Mouse (Mus musculus) testis, adult 2 months (tissue): ENCODE data around the gene Commd1. TPM values are rescaled to one million over a fixed set of nuclear protein-coding genes. Genes with fewer than 3 reads are reported as not detected.

ENCODE experiments used
- H3K27ac ChIP-seq: fragments of 200-500 bp; 2 replicates; pipeline ENCODE4 v1.5.1; 2012; ENCODE audit warnings: low read depth, low read length; ENCODE audit not compliant: control insufficient read depth, insufficient read depth
- H3K27me3 ChIP-seq: fragments of 200-500 bp; 2 replicates; pipeline ENCODE4 v1.6.1; 2012; ENCODE audit warnings: mild to moderate bottlenecking, low read length, moderate library complexity; ENCODE audit not compliant: control insufficient read depth, insufficient read depth
- H3K36me3 ChIP-seq: fragments of 200-500 bp; 2 replicates; pipeline ENCODE4 v1.6.1; 2012; ENCODE audit warnings: mild to moderate bottlenecking, low read length; ENCODE audit not compliant: control insufficient read depth, insufficient read depth
- H3K4me1 ChIP-seq: fragments of 200-500 bp; 2 replicates; pipeline ENCODE4 v1.6.1; 2012; ENCODE audit warnings: low read length; ENCODE audit not compliant: control insufficient read depth, insufficient read depth
- H3K4me3 ChIP-seq: fragments of 200-500 bp; 2 replicates; pipeline ENCODE4 v1.5.1; 2012; ENCODE audit warnings: low read depth, mild to moderate bottlenecking, low read length, moderate library complexity, mixed read lengths; ENCODE audit not compliant: control insufficient read depth
- CTCF ChIP-seq: fragments of 200-500 bp; IDR thresholded peaks from 2 replicates; pipeline ENCODE4 v1.5.1; 2012; ENCODE audit warnings: low read depth, mild to moderate bottlenecking, inconsistent platforms, low read length, moderate library complexity; ENCODE audit not compliant: control insufficient read depth, insufficient read depth, insufficient replicate concordance
- POLR2A ChIP-seq: fragments of 200-500 bp; IDR thresholded peaks from 2 replicates; pipeline ENCODE4 v1.6.1; 2012; ENCODE audit warnings: low read depth, mild to moderate bottlenecking, inconsistent platforms, low read length, moderate library complexity; ENCODE audit not compliant: control insufficient read depth
- polyA plus RNA-seq: library from polyadenylated mRNA; depleted of rRNA; stranded (reverse); fragments of >200 nt; gene quantifications from 2 replicates; pipeline ENCODE4 v1.2.3, GENCODE M21; 2012

Gene Commd1
- polyA plus RNA-seq, 1 experiment: 82.8 TPM

DNA sequence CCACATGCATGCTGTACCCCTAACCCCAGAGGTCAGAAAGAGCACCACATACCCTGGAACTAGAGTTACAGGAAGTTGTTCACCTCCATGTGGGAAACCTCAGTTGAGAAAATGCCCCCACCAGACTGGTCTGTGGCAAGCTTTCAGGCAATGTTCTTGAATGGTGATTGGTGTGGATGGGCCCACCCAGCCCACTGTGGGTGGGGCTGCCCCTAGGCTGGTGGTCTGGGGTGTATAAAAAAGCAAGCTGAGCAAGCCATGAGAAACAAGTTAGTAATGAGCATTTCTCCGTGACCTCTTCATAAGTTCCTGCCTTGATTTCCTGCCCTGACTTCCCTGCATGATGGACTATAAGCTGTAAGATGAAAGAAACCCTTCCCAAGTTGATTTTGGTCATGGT is 20.1 kb downstream of the Commd1 start:
- H3K4me1 ChIP-seq: no peaks in the 10 kb centered on the region
- H3K27ac ChIP-seq: no peak overlapping the region
- TF ChIP-seq POLR2A (no peak), CTCF (no peak)
- peaks cover 2% of the 10 kb centered on the region; the same call in 1 of the 2 replicates for H3K36me3 ChIP-seq
- no peaks in the 10 kb centered on the region for H3K27me3 ChIP-seq
- no peak overlapping the region for H3K4me3 ChIP-seq

DNA sequence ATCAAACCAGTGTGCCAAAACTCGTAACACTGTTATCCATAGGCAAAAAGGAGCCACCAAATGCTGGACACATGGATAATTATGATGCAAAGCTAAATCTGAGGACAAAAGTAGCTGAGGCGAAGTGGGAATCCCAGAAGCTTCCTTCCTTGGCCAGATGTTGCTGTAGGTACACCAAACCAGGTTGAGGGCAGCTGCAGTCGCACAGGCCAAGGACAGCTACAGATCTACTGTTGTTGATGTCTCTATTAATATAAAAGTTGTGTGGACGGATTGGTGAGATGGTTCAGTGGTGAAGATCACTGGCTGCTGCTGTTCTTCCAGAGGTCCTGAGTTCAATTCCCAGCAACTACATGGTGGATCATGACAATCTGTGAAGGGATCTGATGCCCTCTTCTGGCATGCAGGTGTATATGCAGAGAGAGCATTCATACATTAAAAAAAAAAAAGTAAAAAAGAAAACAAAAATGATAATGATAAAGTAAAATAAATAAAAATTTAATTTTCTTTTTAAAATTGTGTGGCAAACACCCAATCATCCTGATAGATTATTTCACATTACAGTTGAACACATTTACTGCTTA is 24.3 kb downstream of the Commd1 start:
- TF ChIP-seq POLR2A: no peak
- TF ChIP-seq CTCF: no peak

DNA sequence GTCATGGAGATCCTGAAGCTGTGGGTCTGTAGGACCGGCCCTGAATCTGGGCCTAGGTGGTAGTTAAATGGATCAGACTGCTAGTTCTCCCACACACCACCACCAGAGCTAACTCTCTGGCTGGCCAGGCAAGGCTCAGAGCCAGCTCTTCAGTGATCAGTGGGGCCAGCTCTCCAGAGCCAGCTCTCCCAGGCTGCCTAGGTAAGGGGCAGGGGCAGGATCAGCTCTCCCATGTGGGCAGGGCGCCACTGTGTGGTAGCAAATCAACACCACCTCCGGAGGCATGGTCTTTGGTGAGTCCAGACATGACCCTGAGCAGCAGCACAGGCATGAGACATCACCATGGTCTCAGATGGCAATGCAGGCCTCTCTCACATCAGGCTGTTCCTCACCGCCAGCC is 25.4 kb downstream of the Commd1 start:
- TF ChIP-seq CTCF (peak; percentile 59), POLR2A (no peak)
- H3K4me3 ChIP-seq: no peak overlapping the region
- H3K4me1 ChIP-seq: no peaks in the 10 kb centered on the region
- H3K27ac ChIP-seq: no peak overlapping the region
- H3K27me3 ChIP-seq: no peaks in the 10 kb centered on the region
- peaks cover 5% of the 10 kb centered on the region for H3K36me3 ChIP-seq

More for the DNA sequence above, 24.3 kb downstream of the Commd1 start:
- Histone ChIP-seq H3K4me3 (no peak overlapping the region), H3K4me1 (no peaks in the 10 kb centered on the region), H3K27me3 (no peaks in the 10 kb centered on the region), H3K36me3 (peaks cover 5% of the 10 kb centered on the region), H3K27ac (no peak overlapping the region)

DNA sequence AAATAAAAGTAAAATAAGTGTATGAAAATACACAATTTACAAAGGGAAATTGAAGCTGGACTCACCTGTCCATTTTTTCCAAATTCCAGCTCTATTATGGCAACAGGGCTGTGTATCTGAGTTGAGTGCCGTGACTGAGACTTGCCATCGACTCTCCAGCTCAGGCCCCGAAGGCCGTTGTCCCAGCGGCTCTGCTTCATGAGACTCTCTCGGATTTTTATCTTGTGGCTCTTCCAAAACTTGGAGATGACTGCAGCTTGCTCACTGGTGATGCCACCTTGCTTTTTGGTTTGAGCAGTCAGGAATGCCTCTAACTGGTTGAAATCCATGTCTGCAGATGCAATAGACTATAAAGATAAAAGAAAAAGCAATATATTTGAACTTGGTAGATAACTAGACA is 25.8 kb downstream of the Commd1 start:
- Histone ChIP-seq H3K4me3 (no peak overlapping the region), H3K36me3 (peaks cover 5% of the 10 kb centered on the region), H3K27me3 (no peaks in the 10 kb centered on the region), H3K4me1 (no peaks in the 10 kb centered on the region), H3K27ac (no peak overlapping the region)
- no peak for TF ChIP-seq POLR2A
- TF ChIP-seq CTCF: no peak

DNA sequence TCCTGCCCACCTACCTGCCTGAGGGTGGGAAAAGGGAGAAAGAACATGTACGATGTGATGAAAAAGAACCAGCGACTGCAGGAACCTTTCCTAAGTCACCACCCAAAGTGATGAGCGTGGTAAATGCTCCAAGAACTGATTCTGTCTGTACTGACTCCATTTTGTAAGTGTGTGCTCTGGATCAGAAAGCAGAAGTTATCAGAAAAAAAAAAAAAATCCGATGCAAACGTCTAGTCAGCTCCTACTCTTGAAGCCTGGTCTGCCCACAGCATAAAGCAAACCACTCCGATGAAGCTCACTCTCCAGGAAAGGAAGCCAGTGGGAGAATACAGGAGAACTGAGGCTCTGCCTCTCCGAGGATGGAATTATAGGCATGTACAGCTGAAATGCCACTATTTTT is 29.5 kb downstream of the Commd1 start:
- Histone ChIP-seq H3K4me1 (no peaks in the 10 kb centered on the region), H3K36me3 (peaks cover 4% of the 10 kb centered on the region), H3K27me3 (no peaks in the 10 kb centered on the region), H3K27ac (no peak overlapping the region), H3K4me3 (no peak overlapping the region)
- TF ChIP-seq POLR2A (no peak), CTCF (no peak)

DNA sequence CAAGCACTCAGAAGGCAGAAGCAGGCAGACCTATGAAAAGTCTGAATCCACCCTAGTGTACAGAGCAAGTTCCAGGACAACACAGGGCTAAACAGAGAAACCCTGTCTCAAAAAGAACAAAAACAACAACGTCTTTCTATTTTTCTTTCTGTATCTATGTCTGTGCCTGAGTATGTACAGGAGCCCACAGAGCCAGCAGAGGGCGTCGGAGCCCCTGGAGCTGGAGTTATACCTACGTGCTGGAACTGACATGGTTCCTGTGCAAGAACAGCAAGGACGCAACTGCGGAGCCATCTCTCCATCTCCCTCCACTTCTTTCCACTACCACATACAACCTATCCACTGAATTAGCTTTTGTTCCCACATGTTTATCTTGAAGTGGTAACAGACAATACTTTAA is 32.1 kb downstream of the Commd1 start:
- Histone ChIP-seq H3K4me3 (no peak overlapping the region), H3K4me1 (no peaks in the 10 kb centered on the region), H3K36me3 (no peaks in the 10 kb centered on the region), H3K27me3 (no peaks in the 10 kb centered on the region), H3K27ac (no peak overlapping the region; the same call in 1 of the 2 replicates)
- no peak for TF ChIP-seq CTCF
- no peak for TF ChIP-seq POLR2A

DNA sequence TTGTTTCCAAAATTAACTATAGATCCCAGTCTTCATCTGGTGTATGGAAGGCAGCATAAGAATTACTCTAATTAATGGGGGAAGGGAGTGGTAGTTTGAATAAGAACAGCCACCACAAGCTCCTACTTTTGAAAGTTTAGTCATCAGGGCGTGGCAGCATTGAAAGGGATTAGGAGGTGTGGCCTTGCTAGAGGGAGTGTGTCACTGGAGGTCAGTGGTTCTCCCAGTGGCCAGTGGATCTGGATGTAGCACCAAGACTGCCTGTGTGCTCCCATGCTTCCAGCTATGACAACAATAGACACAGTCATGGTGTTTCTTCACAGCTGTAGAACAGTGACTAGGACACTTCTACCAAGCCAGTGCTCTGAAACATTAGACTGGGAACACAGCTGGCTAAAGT is 33.1 kb downstream of the Commd1 start:
- no peaks in the 10 kb centered on the region for H3K36me3 ChIP-seq
- no peaks in the 10 kb centered on the region for H3K27me3 ChIP-seq
- H3K4me1 ChIP-seq: no peaks in the 10 kb centered on the region
- H3K27ac ChIP-seq: no peak overlapping the region
- H3K4me3 ChIP-seq: no peak overlapping the region
- TF ChIP-seq CTCF: no peak

DNA sequence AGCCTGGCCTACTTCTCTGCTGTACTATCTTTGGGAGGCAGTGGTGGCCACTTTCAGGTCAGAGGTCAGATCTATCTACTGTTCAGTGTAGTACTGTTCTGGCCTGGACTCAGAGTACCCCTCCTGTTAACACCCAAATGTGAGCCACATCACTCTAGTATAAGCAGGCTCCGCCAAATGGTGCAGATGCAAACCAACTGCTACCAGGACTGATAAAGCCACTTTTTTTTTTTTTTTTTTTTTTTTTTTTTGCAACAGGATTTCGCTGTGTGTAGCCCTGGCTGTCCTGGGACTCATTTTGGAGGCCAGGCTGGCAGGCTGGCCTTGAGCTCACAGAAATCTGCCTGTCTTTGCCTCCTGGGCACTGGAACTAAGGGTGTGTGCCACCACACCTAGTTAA is 43.2 kb downstream of the Commd1 start:
- no peaks in the 10 kb centered on the region for H3K4me1 ChIP-seq
- peak overlapping the region; percentile 29; the same call in 1 of the 2 replicates for H3K27ac ChIP-seq
- peaks cover 1% of the 10 kb centered on the region; the same call in 1 of the 2 replicates for H3K36me3 ChIP-seq
- TF ChIP-seq CTCF (no peak), POLR2A (no peak)
- no peak overlapping the region for H3K4me3 ChIP-seq
- H3K27me3 ChIP-seq: no peaks in the 10 kb centered on the region
